Mouse (Mus musculus) heart, adult 2 months (tissue): Measurements from ENCODE around the gene Mprip.

Experiments
- CTCF ChIP-seq: fragments of 200-600 bp; IDR thresholded peaks from 2 replicates; pipeline ENCODE4 v1.8.1; 2022; ENCODE audit warnings: antibody characterized with exemption, mild to moderate bottlenecking, moderate library complexity
- EP300 ChIP-seq: fragments of 200-500 bp; IDR thresholded peaks from 2 replicates; pipeline ENCODE4 v1.6.1; 2011; ENCODE audit warnings: low read depth, low read length, control low read depth; ENCODE audit not compliant: insufficient read depth
- POLR2A ChIP-seq: fragments of 200-500 bp; IDR thresholded peaks from 2 replicates; pipeline ENCODE4 v1.6.1; 2011; ENCODE audit warnings: mild to moderate bottlenecking, low read depth, low read length, control low read depth; ENCODE audit not compliant: insufficient read depth

DNA sequence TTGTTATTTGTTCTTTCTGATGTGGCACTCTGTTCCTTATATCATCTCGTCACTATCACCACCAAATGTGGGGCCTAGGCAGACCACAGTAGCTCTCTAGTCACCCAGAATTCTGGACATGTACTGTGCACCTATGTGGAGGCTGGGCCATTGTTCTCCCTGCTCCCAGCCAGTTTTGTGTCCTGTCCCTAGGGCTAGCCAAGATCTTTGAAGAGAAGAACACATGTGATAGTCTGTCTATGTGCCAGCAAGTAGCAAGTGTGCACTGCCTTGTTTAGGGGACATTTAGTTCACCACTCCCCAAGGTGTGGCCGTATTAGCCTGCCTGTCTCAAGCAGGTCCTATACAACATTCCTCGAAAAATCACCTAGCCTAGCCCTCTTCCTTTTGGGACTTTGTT is 87.9 kb downstream of the Mprip start:
- TF ChIP-seq POLR2A (no peak), EP300 (peak; percentile 73; the same call in 1 of the 2 replicates), CTCF (no peak)
